Mouse (Mus musculus): Measurements from ENCODE around the gene Dph5. TPM values are rescaled to one million over a fixed set of nuclear protein-coding genes. Genes with fewer than 3 reads are reported as not detected.

Dph5 gene
- polyA plus RNA-seq, 1 experiment from 2014 or later = 47.3 TPM

DNA sequence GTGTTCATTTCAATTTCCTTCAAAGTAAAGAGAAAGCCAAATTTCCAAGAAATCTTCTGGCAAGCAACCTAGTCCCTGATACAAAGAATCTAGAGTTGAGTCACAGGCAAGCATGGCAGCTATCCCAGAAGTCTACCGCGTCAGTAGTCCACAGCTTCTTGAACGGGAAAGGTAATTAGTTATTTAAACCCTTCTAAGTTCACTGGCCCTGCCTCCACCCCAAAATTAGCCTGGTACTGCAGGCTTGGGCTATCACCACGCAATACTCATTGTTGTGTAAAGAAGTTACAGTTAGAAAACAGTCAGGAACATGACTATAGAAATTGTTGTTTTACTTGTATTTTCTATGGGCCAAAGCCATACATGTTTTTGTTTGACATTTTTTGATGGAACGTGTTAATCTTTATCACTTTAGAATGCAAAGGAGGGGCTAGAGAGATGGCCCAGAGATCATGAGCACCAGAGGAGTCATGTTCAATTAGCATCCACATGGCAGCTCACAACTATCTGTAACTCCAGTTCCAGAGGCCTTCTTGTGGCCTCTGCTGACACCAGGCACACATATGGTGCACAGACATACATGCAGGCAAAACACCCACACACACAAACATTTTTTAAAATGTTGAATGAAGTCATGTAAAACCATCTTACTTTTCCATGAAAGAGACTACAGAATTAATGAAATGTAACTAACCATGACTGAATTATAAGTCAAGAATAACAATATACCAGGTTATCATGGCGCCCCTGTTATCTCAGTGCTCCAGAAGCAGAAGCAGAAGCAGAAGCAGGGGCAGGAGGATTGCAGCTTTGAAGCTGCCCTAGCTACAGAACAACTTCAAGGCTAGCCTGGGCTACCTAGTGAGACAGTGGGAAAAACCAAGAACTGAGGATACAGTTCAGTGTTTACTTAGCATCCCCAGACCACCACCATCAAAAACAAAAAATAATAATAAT lies 62.6 kb downstream of the Dph5 start:
- DNase-seq (ENCODE audit: low spot score) = no peak

DNA sequence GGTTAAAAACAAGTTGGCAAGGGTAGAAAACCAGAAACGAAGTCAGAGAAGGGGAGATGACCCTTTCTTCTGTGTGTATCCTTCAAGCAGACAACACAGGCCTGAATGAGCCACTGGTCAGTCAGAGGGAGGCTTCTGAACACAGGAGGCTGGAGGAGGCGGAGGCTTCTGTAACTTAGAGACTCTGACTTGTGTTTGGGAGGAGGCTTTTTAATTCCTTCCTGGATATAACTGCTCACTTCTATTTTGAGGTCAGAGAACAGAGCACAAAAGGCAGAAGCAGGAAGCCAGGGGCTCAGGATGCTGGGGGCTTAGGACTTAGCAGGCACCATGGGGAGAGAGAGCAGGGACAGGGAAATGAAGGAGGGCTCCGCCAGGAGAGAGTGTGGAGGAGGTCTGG lies 63.6 kb downstream of the Dph5 start:
- DNase-seq (ENCODE audit: low spot score) = no peak

DNA sequence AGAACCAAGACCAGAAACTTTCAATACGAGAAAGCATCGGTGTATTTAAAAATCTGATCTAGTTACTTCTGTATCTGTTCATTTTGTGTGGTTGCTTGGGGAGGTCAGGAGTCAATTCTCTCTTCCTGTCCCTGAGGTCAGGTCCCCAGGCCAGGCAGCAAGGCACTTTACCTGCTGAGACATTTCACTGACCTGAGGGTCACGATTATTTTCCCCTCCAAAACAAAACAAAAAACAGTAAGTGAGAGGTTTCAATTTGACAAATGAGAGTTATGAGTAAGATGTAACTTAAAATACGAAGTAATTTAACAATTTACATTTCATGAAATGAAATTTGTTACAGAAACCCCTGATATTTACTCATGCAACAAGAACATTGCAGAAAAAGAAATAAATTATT lies 64.7 kb downstream of the Dph5 start:
- DNase-seq (ENCODE audit: low spot score) = no peak

DNA sequence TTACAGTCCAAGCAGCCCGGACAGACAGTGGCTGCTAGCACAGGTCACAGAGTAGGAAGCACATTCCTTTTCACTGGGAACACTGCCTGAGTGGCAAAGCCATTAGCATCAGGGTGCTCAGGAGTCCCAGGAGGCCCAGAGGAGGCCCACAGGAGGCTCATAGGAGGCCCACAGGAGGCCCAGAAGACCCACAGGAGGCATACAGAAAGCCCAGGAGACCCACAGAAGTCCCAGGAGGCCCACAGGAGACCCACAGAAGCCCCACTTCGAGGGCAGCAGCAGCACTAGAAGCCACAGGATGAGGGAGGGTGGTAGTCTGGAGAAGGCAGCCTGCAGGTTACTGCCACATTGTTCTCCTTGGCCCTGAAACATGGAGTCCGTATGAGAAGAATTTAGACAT lies 65.5 kb downstream of the Dph5 start:
- no peak for DNase-seq (ENCODE audit: low spot score)

DNA sequence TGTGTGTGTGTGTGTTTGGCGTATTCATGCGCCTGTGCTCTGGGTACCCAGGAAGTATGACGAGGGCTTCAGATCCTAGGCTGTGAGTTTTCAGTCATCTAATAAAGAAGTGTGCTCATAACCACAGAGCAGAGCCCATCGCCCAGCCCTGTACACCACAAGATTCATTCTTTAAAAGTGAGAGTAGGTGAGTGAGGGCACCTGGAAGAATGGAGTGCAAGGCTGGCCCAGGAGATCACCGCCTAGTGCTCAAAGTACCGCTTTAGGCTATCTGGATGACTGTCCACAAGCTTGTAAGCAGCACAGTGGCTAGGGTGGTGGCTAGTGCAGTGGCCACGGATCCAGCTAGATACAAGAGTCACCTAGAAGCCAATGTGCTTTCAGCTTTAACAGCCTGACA lies 69.6 kb downstream of the Dph5 start:
- DNase-seq (ENCODE audit: low spot score) = no peak

DNA sequence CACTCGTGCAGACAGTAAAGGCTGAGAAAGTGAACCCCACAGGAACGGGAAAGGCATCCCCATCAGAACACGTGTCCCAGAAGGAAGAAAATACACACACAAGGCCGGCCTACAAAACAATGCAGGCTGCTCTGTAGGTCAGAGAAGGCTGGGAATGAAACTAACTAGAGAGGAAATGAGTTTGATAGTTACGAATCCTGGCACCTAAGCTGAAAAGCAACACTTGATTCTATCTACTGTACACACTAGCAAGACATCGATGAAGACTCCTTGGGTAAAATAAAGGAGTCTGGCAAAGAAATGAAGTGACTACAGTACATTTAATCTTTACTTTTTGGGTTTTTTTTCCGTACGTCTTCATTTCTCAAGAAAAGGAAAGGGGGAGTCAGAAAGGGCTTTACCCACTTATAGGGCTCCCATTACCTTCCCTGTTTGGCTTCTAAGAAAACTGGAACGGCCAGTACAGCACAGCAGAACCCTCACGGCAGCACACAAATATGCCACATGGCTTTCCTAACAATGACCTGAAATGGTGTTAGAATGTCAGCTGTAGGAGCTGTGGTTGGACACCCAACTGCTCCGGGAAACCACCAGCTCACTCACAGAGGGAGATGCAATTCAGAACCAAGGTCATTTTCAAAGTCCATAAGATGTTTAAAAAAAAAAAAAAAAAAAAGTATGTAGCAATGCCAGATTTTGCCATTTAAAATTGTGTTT lies 73.8 kb downstream of the Dph5 start:
- no peak for DNase-seq (ENCODE audit: low spot score)

DNA sequence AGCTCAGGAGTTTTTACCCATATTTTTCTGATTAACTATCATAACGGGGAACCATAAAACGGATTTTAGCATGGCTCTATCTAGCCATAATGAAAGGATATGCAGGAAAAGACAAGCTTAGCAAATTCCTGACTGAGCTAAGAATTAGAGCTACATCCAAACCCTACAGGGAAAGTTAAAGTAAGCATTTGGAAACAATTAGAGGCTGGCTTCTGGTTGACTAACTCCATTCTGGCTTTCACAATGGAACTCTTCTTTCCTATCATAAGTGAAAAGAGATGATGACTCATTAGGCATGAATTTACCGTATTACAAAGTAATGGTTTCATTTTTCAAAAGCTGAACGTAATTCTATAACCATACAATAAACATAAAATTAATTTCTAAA lies 74.4 kb downstream of the Dph5 start:
- DNase-seq (ENCODE audit: low spot score) = no peak

DNA sequence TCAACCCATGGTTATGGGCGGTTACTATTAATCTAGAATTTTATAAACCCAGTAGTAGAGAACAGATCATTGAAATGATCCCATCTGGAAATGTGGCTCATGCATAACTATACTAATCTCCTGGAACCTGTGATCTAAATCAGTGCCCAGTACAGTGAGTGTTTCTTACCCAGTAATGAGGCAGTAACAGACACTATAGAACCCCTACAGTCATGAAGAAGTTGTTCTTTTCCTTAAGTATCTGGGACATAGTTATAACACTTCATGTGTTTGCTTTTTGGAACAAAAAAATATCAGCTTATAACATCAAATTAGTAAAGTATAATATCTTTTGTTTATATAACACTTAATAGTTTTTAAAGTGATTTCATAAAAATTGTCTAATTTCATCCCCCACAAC lies 76.0 kb downstream of the Dph5 start:
- no peak for DNase-seq (ENCODE audit: low spot score)

DNA sequence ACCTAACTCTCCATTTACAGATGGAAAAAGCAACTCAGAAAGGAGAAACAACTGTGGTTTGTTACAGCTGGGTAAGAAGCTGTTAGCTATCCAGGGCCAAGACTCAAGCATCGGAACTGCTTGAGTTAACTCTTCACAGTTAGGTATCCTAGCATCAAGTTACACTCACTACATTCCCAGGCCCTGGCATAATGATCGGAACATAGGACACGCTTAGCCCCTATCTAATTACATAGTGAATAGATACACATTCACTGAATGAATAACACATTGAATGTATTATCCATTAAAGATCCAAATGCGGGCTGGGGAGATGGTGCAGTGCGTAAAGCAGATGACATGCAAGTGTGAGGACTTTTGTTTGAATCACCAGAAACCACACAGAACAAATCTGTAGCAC lies 76.4 kb downstream of the Dph5 start:
- no peak for DNase-seq (ENCODE audit: low spot score)

DNA sequence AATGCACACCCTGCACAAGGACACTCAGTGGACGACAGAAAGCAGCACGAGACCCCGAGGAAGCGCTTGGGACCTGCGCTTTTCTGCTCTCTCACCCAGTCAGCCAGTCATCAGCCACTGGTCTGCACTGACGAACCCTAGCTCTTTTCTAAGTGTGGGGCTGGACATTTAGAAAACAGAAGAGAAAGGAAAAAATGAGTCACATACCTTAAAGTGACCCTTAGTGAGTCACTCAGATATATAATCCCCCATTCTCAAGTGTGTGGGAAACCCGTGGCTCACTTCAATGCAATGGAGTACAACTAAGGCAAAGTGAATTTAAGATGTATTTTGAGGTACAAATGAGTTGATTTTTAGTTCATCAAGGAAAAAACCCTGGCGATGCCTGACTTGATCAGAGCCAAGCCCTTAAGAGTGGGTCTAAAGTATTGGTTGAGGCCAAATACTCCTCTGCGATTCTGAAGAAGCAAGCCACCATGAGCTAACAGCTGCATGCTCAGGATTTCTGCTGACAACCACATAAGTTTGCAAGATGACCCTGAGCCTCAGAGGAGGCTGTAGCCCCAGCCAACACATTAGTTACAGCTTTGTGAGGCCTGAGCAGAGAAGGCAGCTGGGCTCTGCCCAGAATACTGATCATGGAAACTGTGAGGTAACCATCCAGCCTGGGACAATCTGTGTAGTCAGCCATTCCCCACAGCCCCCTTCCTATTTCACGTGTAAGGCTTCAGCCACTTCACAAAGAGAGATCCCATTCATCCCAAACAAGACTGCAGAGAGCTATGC lies 81.3 kb downstream of the Dph5 start:
- DNase-seq (ENCODE audit: low spot score) = no peak

DNA sequence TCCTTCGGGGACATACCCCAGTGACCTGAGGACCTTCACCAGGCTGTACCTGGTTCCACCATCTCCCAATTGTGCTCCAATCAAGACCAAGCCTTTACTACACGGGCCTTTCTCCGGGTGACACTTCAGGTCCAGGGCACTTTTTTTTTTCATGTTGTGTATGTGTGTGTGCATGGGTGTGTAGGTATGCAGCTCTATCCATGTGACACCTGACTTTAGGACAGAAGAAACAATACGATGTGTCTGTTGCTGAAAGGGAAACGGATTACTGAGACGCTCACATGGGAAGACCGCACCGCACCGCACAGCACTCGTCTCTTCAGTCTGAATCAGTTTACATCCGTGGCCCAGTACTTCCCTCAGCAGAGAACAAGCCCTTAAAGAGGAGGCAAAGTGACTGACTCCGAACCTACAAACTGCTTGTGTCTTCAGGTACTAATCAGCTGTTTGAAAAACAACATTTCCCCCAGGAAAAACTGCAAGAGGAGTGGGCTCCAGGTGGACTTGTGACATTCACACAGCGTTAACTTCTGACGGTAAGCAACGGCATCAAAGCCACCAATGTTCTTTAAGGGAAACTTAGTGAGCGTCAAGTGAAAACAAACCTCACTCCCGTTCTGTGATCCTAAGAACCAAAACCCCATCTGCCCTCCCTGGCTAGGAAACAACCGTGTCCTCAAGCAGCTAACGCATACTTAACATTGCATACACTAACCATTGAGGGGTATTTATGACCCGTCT lies 83.6 kb downstream of the Dph5 start:
- DNase-seq (ENCODE audit: low spot score) = no peak

DNA sequence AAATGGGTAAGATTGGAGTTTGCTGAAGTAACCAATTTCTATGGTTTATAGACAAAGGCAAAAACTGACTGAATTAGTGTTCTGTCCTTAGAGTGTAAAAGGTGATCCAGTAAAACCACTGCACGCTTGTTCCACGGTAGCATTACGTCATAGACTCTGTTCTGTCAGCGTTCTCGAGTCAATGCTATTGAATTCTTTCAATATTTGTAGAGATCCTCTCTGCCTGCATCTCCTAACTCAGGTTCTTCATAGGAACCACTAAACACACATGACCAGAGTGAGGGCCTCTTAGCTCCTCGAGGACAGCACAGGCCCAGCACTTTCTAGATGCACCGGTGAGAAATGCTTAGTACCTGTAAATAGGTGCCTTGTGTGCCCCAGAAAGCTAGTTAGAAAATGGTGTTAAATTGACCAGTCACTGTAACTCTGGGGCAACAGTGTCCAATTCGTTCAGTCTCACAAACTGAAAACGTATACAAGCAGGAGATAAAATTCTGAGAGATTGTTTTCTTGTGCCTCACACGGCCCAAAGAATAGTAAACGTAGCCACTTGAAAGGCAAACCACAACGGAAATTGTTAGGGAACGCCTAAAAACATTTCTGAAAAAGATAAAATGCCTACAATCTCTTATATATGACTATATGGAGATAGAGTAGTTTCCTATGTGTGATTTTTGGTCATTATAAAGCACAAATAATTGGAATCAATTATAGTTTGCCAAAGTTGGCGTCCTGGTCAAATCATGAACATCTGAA lies 84.4 kb downstream of the Dph5 start:
- peak; percentile 58 for DNase-seq (ENCODE audit: low spot score)

DNA sequence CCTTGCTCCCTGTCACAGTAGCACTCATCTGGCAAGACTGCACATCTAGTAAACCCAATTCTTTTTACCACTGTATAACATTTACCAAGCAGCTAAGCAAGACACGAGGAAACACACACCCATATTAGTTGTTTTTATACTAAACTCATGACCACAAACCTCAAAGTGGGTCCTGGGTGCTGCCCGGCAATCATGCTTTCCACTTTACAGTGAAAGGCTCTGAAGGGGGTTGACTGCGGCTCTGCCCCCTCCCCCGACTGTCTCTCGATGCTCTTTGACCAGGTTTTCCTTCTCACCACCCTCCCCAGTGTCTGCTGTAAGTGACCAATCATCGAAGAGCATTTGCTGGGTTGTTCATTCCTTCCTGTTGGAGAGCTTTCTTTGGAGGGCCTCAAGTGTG lies 86.6 kb downstream of the Dph5 start:
- no peak for DNase-seq (ENCODE audit: low spot score)

DNA sequence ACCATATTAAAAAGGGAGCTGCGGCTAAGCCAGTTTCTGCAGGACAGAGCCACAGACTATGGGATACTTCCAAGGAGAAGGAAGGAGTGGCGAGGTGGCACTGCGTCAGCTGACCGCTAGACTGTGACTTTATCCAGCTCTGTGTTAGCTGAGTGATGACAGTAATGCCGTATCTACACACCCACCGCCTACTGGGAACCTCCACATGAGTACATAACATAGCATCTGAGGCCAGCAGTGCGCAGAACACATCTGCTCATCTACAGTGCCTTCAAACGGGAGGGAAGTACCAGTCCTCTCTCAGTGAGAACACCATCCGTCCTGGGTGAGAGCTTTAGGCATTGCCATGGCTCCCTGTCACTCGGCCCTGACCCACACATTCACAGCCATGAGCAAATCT lies 87.4 kb downstream of the Dph5 start:
- DNase-seq (ENCODE audit: low spot score) = no peak

DNA sequence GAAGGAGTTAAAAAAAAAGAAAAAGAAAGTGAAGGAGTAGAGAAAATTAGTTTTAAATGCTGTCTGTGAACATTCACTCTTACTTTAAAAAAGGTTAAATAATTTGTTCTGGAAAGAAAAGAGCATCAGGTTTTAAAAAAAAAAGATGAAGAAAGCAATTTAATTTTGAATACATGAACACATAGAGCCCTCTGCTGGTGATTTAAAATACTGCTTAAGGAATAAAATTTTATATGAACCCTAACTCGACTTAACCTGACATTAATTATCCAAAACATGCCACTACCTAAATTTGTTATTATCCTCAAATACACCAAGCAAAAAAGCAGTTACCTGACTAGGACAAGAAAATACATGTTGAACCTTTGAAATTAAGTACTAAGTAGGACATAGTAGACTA lies 91.4 kb downstream of the Dph5 start:
- peak; percentile 66 for DNase-seq (ENCODE audit: low spot score)

DNA sequence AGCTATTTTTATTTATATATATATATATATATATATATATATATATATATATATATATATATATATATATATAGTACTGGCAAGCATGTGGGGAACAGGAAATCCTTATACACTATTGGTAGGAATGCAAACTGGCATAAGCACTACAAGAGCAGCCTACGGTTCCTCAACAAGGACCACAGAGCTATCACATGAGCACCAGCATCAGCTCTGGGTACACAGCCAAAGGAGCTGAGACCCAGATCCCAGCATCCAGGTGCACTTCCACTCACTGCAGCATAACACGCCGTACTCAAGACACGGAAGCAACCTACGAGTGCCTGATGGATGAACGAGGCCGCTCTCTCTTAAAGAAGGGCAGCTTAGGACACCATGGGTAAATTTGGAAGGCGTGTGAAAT lies 95.6 kb downstream of the Dph5 start:
- DNase-seq (ENCODE audit: low spot score) = no peak

All from thymus, postnatal 0 days (tissue).